Mouse (Mus musculus) brain, embryonic 18.5 days (tissue): ENCODE results near the gene Nme4.

Experiments used
- DNase-seq: peaks from one replicate; pipeline ENCODE4 v3.0.0-alpha.2; 2012; ENCODE audit warnings: low read depth, low spot score

The Nme4 gene

GRCm38 (mm10) chr17:26066488-26067020, 28.8 kb downstream of the Nme4 start:
- DNase-seq, result no peak

- no peak for DNase-seq
Measured at GRCm38 (mm10) chr17:26064916-26065315, 30.5 kb downstream of the Nme4 start.

GRCm38 (mm10) chr17:26057787-26058567, 37.4 kb downstream of the Nme4 start:
- DNase-seq, result no peak

GRCm38 (mm10) chr17:26057278-26057677, 38.1 kb downstream of the Nme4 start:
- DNase-seq, result no peak

- no peak for DNase-seq
Measured at GRCm38 (mm10) chr17:26055164-26055563, 40.2 kb downstream of the Nme4 start.

- no peak for DNase-seq
Measured at GRCm38 (mm10) chr17:26054133-26054845, 41.1 kb downstream of the Nme4 start.

GRCm38 (mm10) chr17:26052706-26053105, 42.7 kb downstream of the Nme4 start:
- no peak for DNase-seq

GRCm38 (mm10) chr17:26052074-26052473, 43.3 kb downstream of the Nme4 start:
- no peak for DNase-seq

GRCm38 (mm10) chr17:26048118-26048517, 47.3 kb downstream of the Nme4 start:
- no peak for DNase-seq

GRCm38 (mm10) chr17:26046253-26046997, 49.0 kb downstream of the Nme4 start:
- DNase-seq, result no peak

- no peak for DNase-seq
Measured at GRCm38 (mm10) chr17:26045285-26045684, 50.1 kb downstream of the Nme4 start.

GRCm38 (mm10) chr17:26043249-26043636, 52.2 kb downstream of the Nme4 start:
- peak; percentile 46 for DNase-seq

- no peak for DNase-seq
Measured at GRCm38 (mm10) chr17:26042599-26043248, 52.7 kb downstream of the Nme4 start.
